Mouse (Mus musculus) ovary, postnatal 36 days (tissue): ENCODE data around the gene Dach2.
"Not testable (repeated sequence)": the region's sequence is repeated elsewhere in the genome, so short reads cannot be mapped to it uniquely, and the experiment has no call there.

Experiments used
- DNase-seq: peaks from one replicate; pipeline ENCODE4 v3.0.0; 2022; ENCODE audit warnings: low spot score, mixed read lengths

Dach2 gene

DNA sequence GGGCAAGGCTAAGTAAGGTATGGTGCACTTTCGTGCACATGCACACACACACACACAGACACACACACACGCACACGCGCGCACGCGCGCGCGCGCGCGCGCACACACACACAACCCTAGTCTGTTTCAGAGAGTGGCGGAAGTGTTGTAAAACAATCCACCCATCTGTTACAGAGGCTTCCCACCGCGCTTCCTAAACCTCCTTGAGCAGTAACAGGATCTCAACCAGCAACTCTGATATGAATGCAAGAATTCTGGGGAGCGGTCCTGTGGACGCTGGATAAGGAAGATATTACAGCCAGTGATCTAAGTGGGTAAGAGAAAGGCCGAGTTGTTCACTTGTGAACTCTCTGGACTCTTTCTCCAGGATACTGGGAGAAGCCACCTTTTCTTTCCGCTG lies at the start of gene Dach2:
Gene Dach2, plus strand, starts transcription at position 107 of the 400 bp plus-strand sequence.
- DNase-seq = no peak

DNA sequence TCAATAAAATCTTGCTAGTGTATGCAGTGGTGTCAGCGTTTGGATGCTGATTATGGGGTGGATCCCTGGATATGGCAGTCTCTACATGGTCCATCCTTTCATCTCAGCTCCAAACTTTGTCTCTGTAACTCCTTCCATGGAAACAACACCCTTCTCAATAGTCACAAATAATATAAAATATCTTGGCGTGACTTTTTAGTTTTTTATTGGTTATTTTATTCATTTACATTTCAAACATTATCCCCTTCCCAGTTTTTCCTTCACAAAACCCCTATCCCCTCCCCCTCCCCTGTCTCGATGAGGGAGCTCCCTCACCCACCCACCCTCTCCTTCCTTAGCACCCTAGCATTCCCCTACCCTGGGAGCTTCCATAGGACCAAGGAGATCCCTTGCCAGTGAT lies 44.9 kb upstream of the Dach2 start:
- DNase-seq = not testable (repeated sequence)

DNA sequence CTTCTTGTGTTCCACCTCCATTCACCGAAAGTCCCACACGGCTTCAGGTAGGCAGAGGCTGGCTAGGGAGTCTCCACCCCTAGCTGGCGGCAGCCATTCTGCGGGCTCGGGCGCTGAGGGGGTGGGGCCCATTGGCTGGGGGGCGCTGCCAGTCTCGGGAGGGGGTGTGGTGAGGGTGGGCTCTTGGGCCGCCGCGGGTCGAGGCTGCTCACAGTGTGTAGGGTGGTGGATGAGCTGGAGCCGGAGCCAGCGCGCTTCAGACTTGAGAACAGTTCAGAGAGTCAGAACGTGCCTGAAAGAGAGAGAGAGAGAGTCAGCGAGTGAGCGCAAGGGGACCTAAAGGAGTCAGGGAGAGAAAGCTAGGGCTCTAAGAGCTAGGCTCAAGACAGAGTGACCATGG lies 721 bp downstream of the Dach2 start:
- peak; percentile 73 for DNase-seq

DNA sequence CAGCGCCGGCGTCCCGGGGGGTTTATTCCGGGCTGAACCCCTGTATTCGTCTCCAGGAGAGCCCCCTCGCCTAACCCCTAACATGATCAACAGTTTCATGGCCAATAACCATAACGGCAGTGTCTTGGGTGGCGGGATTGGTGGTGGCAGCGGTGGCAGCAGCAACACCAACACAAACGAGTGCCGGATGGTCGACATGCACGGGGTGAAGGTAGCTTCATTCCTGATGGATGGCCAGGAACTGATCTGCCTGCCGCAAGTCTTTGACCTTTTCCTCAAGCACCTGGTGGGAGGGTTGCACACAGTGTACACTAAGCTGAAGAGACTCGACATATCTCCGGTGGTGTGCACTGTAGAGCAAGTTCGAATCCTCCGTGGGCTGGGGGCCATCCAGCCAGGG lies 1.2 kb downstream of the Dach2 start:
- DNase-seq = no peak

DNA sequence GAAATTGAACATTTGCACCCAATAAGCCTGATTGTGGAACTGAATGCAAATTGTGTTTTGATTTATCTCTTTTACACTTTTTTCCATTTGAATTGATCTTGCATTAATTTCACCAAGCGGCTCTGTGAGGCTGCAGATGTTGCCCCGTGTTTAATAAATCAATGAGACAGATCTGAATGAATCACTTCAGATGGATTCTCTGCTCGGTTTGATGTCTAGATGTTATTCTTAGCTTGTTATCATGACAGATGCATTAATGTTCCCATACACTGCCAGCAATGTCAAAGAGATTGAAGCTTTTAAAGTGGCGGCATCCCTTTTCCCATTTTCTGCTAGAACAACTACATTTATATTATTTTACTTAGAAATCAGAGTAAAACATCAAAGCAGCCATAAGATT lies 7.0 kb downstream of the Dach2 start:
- no peak for DNase-seq

DNA sequence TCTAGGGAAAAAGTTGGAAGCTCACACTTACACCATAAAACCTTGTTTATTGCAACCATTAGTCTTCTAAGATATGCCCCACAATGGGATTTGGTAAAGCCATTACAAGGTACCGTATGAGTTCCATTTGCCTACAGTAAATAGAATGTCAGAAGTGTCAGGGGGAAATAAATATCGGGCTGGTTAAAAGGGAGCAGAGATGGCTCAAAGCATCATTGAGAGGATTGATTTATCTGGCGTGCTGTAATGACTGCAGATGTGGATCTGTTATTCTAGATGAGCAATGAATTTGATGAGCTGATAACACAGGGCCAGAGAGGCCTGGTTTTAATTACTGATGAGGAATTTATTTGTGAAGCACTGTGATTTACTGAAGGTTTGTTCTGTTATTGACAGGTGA lies 40.8 kb downstream of the Dach2 start:
- no peak for DNase-seq

DNA sequence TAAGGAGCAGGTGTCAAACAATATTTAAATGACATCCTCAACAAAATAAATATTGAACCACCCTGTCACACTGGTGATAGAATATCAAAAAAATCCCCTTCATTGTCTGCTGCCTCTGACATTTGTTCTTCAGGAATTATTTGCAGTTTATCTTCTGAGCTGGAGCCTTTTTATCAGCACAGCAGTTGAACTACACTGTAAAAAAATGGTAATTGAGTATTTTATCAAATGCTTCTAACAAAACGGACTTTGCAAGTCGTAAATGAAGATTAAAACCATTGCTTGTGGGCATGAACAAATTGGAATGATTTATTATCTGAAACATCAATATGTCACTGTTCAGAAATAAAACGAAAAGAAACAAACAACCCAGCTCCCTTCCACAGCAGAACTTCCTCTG lies 97.1 kb downstream of the Dach2 start:
- DNase-seq = no peak

DNA sequence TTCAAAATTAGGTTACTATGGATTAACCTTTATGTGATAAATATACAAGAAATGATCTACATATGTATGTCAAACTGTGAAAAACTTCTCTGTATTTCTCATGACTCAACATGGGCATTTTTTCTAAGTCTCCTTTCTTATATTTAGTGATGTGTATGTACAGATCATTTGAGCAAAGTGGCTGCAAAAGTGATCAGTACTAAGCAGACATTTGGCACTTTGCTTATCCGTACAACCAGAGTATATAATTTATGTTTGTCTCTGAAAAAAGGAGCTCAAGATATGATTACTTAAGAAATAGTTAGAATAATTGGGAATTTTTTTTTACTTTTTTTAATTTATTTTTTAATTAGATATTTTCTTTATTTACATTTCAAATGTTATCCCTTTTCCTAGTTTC lies 111.4 kb downstream of the Dach2 start:
- no peak for DNase-seq

DNA sequence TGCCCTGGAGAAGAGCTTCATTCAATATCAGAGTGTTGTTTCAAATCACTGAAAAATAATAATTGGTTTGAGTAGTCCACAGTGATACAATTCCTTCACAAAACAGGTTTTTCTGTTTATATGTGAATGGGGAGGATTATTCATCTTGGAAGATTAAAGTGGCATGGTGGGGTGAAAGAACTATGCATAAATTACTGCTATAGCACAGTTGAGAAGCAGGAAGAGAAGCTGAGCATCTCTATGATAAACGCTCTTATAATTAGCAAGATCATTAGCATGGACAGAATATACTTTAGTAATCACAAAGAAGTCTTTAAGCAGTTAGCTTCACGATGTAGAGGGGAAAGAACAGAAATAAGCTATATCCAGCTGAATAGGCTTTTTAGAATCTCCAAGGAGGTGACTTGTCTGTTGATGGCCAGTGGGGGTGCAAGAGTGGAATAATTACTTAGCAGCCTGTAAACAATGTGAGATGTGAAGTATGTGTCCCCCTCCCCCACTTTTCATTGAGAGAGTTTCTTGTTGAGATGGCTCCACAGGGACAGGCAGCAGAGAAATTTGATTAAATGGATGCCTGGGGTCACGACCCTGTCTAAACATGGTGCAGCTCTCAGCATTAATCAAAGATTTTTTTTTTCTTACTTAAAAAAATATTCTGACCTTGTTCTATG lies 124.3 kb downstream of the Dach2 start:
- DNase-seq = no peak

DNA sequence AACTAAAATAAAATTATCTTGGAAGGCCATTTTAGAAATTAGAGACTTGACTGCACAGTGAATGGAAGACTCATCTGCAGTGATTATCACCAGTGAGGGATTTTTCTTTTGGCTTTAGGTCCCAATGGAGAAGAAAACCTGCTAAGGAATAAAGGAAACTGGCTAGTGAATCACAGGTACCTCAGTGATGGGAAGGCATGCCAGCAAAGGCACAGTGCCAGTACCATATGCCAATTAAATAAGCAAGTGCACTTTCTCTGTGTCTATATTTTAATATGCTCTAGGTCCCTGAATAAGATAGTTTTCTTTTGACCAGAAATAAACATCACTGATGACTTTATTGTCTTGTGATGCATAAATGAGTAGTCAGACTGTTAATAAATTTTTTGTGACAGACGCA lies 184.8 kb downstream of the Dach2 start:
- DNase-seq = no peak

DNA sequence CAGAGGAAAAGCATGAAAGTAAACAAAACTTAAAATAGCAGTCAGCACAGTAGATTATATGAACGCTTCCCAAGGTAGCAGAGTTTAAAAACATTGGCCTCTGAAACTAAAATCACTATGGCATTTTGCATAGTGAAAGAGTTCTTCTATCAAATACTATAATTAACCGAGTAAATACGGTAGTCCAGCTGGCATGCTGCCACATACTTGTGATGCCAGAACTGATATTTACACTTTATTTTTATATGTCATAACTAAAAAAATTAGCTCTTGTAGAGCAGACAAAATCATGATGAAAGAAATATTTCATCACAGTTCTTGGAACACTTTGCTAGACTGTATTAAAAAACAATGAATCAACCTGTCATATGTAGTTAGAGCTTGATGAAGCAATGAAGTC lies 247.8 kb downstream of the Dach2 start:
- no peak for DNase-seq

DNA sequence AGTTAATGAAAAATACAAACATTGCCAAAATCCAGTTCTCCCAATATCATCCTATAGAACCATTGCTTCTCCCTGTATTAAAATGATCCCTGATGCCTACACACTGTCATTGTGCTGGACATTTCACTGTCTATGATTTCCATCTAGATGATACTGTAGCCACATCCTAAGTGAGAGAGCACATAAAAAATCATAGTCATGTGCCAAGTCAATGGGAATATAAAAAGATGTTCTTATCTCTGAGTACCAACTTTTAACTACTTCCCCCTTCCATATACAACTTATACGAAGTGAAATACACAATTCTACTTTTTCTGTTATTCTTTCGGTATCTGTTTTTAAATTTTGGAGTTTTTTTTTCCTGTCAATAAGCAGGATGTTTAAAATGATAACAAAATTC lies 266.6 kb downstream of the Dach2 start:
- no peak for DNase-seq

DNA sequence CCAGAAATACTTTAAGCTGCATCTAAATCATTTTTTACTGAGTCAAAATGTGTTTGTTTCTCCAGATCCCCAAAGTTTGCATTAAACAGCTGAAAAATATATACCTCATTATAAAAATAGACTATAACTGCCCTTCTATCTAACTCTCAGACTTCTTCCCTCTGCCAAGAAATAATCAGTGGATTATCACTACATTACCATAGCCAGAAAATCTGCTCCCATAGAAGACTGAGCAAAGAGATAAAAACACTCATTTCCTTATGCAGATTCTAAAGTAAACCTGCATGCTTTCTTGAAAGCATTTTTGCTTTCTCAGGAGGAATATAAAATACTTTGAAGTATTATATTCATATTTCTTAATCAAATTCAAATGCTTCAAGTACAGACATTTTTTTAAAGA lies 368.8 kb downstream of the Dach2 start:
- no peak for DNase-seq

DNA sequence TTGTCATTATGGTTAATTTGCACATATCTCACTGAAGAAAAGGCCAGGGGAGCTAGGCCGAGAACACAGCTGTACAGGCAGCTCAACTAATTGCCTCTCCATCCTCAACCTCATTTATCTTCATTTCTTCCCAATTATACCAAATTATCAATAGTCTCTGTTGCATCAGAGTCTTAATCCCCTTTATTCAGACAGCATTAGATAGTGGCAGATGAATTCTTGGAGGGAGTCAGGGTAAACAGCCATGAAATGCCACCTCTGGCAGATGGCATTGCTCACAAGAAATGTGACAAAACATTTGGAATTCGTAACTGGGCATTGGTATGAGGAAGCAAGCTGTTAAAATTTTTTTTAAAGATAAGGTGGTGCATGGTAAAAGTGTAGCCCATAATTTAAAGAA lies 389.9 kb downstream of the Dach2 start:
- DNase-seq = no peak

DNA sequence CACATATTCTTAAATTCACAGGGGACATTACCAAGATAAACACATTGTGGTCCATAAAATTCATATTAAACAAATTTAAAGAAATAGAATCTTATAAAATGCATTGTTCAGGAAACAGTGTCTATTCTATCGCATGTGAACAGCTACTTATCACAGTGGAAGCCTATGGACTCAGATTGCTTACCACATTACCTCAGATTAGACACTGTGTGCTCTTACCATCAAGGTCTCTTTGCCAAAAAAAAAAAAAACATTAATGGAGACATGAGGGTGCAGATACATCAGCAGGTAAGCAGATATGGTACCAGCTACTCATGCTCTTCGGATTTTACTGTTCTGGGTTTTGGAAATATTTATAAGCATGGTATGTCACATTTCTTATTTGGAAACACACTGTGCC lies 415.1 kb downstream of the Dach2 start:
- DNase-seq = no peak

DNA sequence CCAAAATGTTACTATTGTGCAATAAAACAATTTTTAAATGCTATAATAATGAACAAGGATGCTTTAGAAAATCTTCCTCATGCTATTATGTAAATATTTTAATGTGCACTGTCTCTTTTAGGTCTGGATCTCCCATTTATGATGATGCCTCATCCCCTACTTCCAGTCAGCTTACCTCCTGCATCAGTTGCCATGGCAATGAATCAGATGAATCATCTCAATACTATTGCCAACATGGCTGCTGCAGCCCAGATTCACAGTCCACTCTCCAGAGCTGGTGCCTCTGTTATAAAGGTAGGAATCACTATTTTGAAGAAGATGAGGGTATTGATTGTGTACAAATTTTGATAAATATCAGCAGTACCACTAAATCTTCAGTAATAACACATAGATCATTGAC lies 426.8 kb downstream of the Dach2 start:
- DNase-seq = no peak

DNA sequence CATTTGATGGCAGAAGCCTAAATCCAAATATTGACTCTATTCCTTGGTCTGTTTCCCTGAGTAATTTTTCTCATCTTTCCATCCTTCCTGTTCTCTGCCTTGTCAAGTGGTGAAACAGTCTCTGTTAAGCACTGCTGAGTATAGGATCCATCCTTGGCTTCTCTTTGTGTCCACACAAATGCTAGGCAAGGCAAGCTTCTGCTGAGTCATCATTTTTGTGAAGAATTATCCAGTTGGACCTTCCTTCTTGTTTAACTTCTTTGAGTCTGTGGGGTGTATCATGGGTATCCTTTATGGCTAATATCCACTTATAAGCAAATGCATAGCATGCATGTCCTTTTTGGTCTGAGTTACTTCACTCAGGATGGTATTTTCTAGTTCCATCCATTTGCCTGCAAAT lies 449.8 kb downstream of the Dach2 start:
- DNase-seq = no peak

DNA sequence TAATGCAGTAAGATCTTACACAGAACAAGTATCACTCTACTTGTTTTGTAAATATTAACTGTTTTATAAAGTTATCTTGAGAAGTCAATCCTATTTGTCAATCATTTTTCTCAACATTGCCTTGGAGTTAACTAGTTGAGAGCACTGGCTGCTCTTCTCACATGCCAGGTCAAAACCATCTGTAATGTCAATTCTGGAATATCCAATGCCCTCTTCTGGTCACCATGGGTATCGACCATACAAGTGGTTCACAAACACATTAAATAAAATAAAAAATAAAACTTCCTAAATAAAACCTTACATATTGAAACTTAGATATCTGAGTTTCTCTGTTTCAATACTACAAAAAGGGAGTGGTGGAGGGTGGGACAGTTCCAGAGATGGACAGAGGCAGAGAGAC lies 495.0 kb downstream of the Dach2 start:
- no peak for DNase-seq

DNA sequence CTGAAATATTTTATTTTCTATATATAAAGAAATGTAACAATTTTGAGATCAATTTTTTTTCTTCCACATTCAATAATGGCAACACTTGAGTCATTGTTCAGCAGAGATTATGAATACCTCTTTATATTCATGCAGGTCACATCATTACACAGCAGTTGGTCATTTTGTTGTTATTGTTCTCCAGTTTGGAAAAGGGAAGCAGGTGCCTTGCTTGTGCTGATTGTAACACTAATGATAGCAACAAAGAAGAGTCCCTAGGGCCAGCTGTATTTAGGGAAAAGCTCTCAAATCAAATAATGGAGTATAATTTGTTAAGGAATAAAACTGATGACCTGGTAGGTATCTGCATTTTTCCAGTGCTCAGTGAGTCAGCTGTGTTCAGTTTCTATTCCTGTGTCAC lies 513.1 kb downstream of the Dach2 start:
- DNase-seq = no peak

DNA sequence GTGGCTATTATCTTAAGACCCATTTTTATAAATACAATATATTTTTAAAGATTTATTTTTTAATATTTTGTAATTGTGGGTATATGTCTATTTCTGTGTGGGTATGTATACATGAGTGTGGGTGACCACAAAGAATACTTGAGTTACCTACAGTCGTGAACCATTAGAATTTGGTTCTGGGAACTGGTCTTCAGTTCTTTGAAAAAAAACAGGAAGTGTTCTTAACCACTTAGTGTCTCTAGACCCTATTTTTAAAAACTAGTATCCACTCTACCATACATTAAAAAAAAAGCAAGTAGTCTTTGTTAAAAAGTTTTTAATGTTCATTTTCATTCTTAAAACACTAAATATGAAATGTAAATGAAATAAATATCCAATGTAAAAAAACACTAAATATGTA lies 529.5 kb downstream of the Dach2 start:
- DNase-seq = no peak

DNA sequence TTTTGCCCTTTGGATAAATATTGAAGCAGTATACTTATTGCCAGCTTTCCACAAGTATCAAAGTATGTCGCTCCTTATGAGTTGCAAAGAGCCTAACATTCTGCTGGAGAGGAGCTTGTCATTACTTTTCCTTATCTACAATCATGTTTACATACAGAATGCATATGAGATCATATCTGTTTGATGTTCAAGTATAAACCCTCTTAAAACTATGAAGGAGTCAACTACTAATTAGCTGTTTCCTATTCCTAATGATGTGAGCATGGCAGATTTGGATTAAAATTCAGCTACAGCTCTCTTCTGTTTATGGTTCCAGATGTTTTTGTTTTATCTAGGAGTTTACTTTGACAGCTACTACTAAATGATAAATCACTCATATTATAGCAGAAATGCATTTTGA lies 535.8 kb downstream of the Dach2 start:
- DNase-seq = no peak

DNA sequence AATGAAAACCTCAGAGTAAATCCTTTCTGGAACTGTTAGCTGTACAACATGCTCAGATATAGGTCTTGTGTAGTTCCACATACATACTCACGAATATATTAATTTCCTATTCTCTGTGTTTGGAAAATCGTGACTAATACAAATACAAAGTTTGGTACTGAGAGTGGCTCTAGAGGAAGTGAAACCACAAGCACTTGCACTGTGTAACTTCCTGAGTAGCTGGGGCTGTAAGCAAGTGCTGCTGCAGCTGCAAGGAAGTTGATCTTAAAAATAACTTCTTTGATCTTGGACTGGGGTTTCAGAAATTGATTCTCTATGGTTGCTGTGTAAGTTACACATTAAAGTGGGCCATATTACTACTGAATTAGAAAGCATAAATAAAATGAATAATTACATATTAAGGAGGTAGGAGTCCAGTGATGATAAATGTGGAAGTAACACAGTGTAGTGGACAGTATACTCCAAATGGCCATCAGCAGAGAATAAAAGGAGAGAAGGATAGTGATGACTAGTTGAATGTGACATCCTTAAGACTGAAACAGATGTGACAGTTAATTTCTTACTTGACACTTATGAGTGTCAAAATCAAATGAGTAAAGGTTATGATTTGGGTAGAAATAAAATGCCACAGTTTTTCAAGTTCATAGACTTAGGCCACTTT lies 570.7 kb downstream of the Dach2 start:
- DNase-seq = no peak
